Mouse (Mus musculus) adrenal gland (tissue): ENCODE data around the gene Zfp710.
"Not testable (repeated sequence)": the region's sequence is repeated elsewhere in the genome, so short reads cannot be mapped to it uniquely, and the experiment has no call there.

Experiments
- intact Hi-C: fragments of 180-260 bp; cut with DNase I; formaldehyde crosslinking; loops from one replicate; pipeline ENCODE4 v1.15.1; 2025

Zfp710 gene

GRCm38 (mm10) chr7:80105637-80106390 lies 81.2 kb downstream of the Zfp710 start:
- intact Hi-C loops, result no loop called here

- intact Hi-C loops, result no loop called here
These were observed 81.8 kb downstream of the Zfp710 start for GRCm38 (mm10) chr7:80106441-80106840.

GRCm38 (mm10) chr7:80111066-80112045 lies 86.7 kb downstream of the Zfp710 start:
- intact Hi-C loops, result no loop called here

- intact Hi-C loops, result no loop called here
These were observed 89.4 kb downstream of the Zfp710 start for GRCm38 (mm10) chr7:80113989-80114388.

GRCm38 (mm10) chr7:80114451-80115223 lies 90.0 kb downstream of the Zfp710 start:
- intact Hi-C loops, result no loop called here

- intact Hi-C loops, result no loop called here
These were observed 90.6 kb downstream of the Zfp710 start, which contains the start of gene Idh2 for GRCm38 (mm10) chr7:80115224-80115590. TSS of gene Idh2 (minus strand) at chr7:80115392.

GRCm38 (mm10) chr7:80116158-80116557 lies 91.5 kb downstream of the Zfp710 start:
- intact Hi-C loops, result no loop called here

- intact Hi-C loops, result no loop called here
These were observed 94.6 kb downstream of the Zfp710 start for GRCm38 (mm10) chr7:80119198-80119597.

- intact Hi-C loops, result no loop called here
These were observed 96.5 kb downstream of the Zfp710 start for GRCm38 (mm10) chr7:80121083-80121482.

- intact Hi-C loops, result no loop called here
These were observed 98.5 kb downstream of the Zfp710 start for GRCm38 (mm10) chr7:80123115-80123514.

GRCm38 (mm10) chr7:80123672-80124071 lies 99.1 kb downstream of the Zfp710 start:
- intact Hi-C loops, result no loop called here

- intact Hi-C loops, result no loop called here
These were observed 104.7 kb downstream of the Zfp710 start for GRCm38 (mm10) chr7:80129278-80129677.

- intact Hi-C loops, result no loop called here
These were observed 105.9 kb downstream of the Zfp710 start for GRCm38 (mm10) chr7:80130344-80131055.

GRCm38 (mm10) chr7:80131315-80131714 lies 106.7 kb downstream of the Zfp710 start:
- intact Hi-C loops, result not testable (repeated sequence)

- intact Hi-C loops, result no loop called here
These were observed 107.9 kb downstream of the Zfp710 start for GRCm38 (mm10) chr7:80132541-80132940.

- intact Hi-C loops, result no loop called here
These were observed 110.0 kb downstream of the Zfp710 start for GRCm38 (mm10) chr7:80134454-80135172.

GRCm38 (mm10) chr7:80135173-80135532 lies 110.5 kb downstream of the Zfp710 start:
- intact Hi-C loops, result no loop called here

- intact Hi-C loops, result no loop called here
These were observed 113.8 kb downstream of the Zfp710 start for GRCm38 (mm10) chr7:80138375-80138774.

GRCm38 (mm10) chr7:80140815-80141214 lies 116.2 kb downstream of the Zfp710 start:
- intact Hi-C loops, result loop anchor here (5.0 kb wide), 2 partner anchors 116 to 236 kb away; no protein-coding TSS in a partner anchor
